Mouse (Mus musculus): ENCODE results near the gene Susd6. TPM values are rescaled to one million over a fixed set of nuclear protein-coding genes. Genes with fewer than 3 reads are reported as not detected.
"Not testable (repeated sequence)": the region's sequence is repeated elsewhere in the genome, so short reads cannot be mapped to it uniquely, and the experiment has no call there.

Susd6 gene
- polyA plus RNA-seq, 1 experiment from 2014 or later: 17.7 TPM

GRCm38 (mm10) chr12:80789276-80789675 is 1.0 kb upstream of the Susd6 start:
- H3K9ac ChIP-seq (ENCODE audit: low read depth, low read length); H3K27ac ChIP-seq (ENCODE audit: low read depth, low read length); H3K9me3 ChIP-seq (ENCODE audit: control insufficient read depth, low read length); H3K4me1 ChIP-seq (replicated peaks; ENCODE audit: control insufficient read depth, insufficient read depth, low read length); ATAC-seq (ENCODE audit: low FRiP score); H3K27me3 ChIP-seq (ENCODE audit: control insufficient read depth, insufficient read depth, low read length); H3K4me3 ChIP-seq (ENCODE audit: low read depth, low read length); H3K36me3 ChIP-seq (ENCODE audit: control insufficient read depth, insufficient read depth, low read length); H3K4me2 ChIP-seq (replicated peaks; ENCODE audit: low read depth, low read length); DNase-seq (ENCODE audit: low spot score): not testable (repeated sequence)
- 81% methylated on average over 4 of the region's 4 CpGs for WGBS

- no peaks in the 10 kb centered on the region for H3K27me3 ChIP-seq (ENCODE audit: control insufficient read depth, insufficient read depth, low read length)
- H3K4me3 ChIP-seq (ENCODE audit: low read depth, low read length): peak overlapping the region; percentile 98
- peak overlapping the region; percentile 70 for H3K4me2 ChIP-seq (replicated peaks; ENCODE audit: low read depth, low read length)
- no peaks in the 10 kb centered on the region for H3K9me3 ChIP-seq (ENCODE audit: control insufficient read depth, low read length)
- H3K36me3 ChIP-seq (ENCODE audit: control insufficient read depth, insufficient read depth, low read length): no peaks in the 10 kb centered on the region
- H3K4me1 ChIP-seq (replicated peaks; ENCODE audit: control insufficient read depth, insufficient read depth, low read length): no peaks in the 10 kb centered on the region
- H3K27ac ChIP-seq (ENCODE audit: low read depth, low read length): peak overlapping the region; percentile 96
- DNase-seq (ENCODE audit: low spot score): no peak
- ATAC-seq (ENCODE audit: low FRiP score): peak; percentile 82
- peak overlapping the region; percentile 89 for H3K9ac ChIP-seq (ENCODE audit: low read depth, low read length)
- WGBS: under 1% methylated on average over 56 of the region's 80 CpGs
These were observed 625 bp downstream of the Susd6 start for GRCm38 (mm10) chr12:80790700-80791570.

GRCm38 (mm10) chr12:80791571-80792444 is 1.5 kb downstream of the Susd6 start:
- Histone ChIP-seq H3K4me2 (replicated peaks; ENCODE audit: low read depth, low read length) (peak overlapping the region; percentile 70), H3K9me3 (ENCODE audit: control insufficient read depth, low read length) (no peaks in the 10 kb centered on the region), H3K27me3 (ENCODE audit: control insufficient read depth, insufficient read depth, low read length) (no peaks in the 10 kb centered on the region), H3K27ac (ENCODE audit: low read depth, low read length) (no peak overlapping the region), H3K9ac (ENCODE audit: low read depth, low read length) (peak overlapping the region; percentile 89), H3K4me1 (replicated peaks; ENCODE audit: control insufficient read depth, insufficient read depth, low read length) (no peaks in the 10 kb centered on the region), H3K4me3 (ENCODE audit: low read depth, low read length) (peak overlapping the region; percentile 98), H3K36me3 (ENCODE audit: control insufficient read depth, insufficient read depth, low read length) (no peaks in the 10 kb centered on the region)
- DNase-seq (ENCODE audit: low spot score): no peak
- no peak for ATAC-seq (ENCODE audit: low FRiP score)
- WGBS: 43% methylated on average over 6 of the region's 6 CpGs

GRCm38 (mm10) chr12:80792867-80793266 is 2.6 kb downstream of the Susd6 start:
- DNase-seq (ENCODE audit: low spot score): no peak
- Histone ChIP-seq H3K9ac (ENCODE audit: low read depth, low read length) (no peak overlapping the region), H3K27ac (ENCODE audit: low read depth, low read length) (no peak overlapping the region), H3K4me1 (replicated peaks; ENCODE audit: control insufficient read depth, insufficient read depth, low read length) (no peaks in the 10 kb centered on the region), H3K4me2 (replicated peaks; ENCODE audit: low read depth, low read length) (no peak overlapping the region), H3K36me3 (ENCODE audit: control insufficient read depth, insufficient read depth, low read length) (no peaks in the 10 kb centered on the region), H3K9me3 (ENCODE audit: control insufficient read depth, low read length) (no peaks in the 10 kb centered on the region), H3K4me3 (ENCODE audit: low read depth, low read length) (no peak overlapping the region), H3K27me3 (ENCODE audit: control insufficient read depth, insufficient read depth, low read length) (no peaks in the 10 kb centered on the region)
- WGBS: 80% methylated on average over 5 of the region's 5 CpGs
- ATAC-seq (ENCODE audit: low FRiP score): no peak

GRCm38 (mm10) chr12:80793535-80793934 is 3.2 kb downstream of the Susd6 start:
- Histone ChIP-seq H3K9ac (ENCODE audit: low read depth, low read length) (no peak overlapping the region), H3K4me2 (replicated peaks; ENCODE audit: low read depth, low read length) (no peak overlapping the region), H3K27me3 (ENCODE audit: control insufficient read depth, insufficient read depth, low read length) (no peaks in the 10 kb centered on the region), H3K36me3 (ENCODE audit: control insufficient read depth, insufficient read depth, low read length) (no peaks in the 10 kb centered on the region), H3K4me3 (ENCODE audit: low read depth, low read length) (no peak overlapping the region), H3K4me1 (replicated peaks; ENCODE audit: control insufficient read depth, insufficient read depth, low read length) (no peaks in the 10 kb centered on the region), H3K9me3 (ENCODE audit: control insufficient read depth, low read length) (no peaks in the 10 kb centered on the region), H3K27ac (ENCODE audit: low read depth, low read length) (no peak overlapping the region)
- WGBS: 82% methylated on average over 1 of the region's 1 CpGs
- ATAC-seq (ENCODE audit: low FRiP score) (no peak), DNase-seq (ENCODE audit: low spot score) (no peak)

- Histone ChIP-seq H3K27ac (ENCODE audit: low read depth, low read length) (no peak overlapping the region), H3K9ac (ENCODE audit: low read depth, low read length) (no peak overlapping the region), H3K9me3 (ENCODE audit: control insufficient read depth, low read length) (no peaks in the 10 kb centered on the region), H3K4me1 (replicated peaks; ENCODE audit: control insufficient read depth, insufficient read depth, low read length) (no peaks in the 10 kb centered on the region), H3K27me3 (ENCODE audit: control insufficient read depth, insufficient read depth, low read length) (no peaks in the 10 kb centered on the region), H3K4me3 (ENCODE audit: low read depth, low read length) (no peak overlapping the region), H3K36me3 (ENCODE audit: control insufficient read depth, insufficient read depth, low read length) (no peaks in the 10 kb centered on the region), H3K4me2 (replicated peaks; ENCODE audit: low read depth, low read length) (no peak overlapping the region)
- ATAC-seq (ENCODE audit: low FRiP score): no peak
- 85% methylated on average over 4 of the region's 4 CpGs for WGBS
- DNase-seq (ENCODE audit: low spot score): no peak
These were observed 4.2 kb downstream of the Susd6 start for GRCm38 (mm10) chr12:80794522-80794921.

- no peak overlapping the region for H3K9ac ChIP-seq (ENCODE audit: low read depth, low read length)
- no peak overlapping the region for H3K4me3 ChIP-seq (ENCODE audit: low read depth, low read length)
- no peaks in the 10 kb centered on the region for H3K4me1 ChIP-seq (replicated peaks; ENCODE audit: control insufficient read depth, insufficient read depth, low read length)
- H3K27me3 ChIP-seq (ENCODE audit: control insufficient read depth, insufficient read depth, low read length): no peaks in the 10 kb centered on the region
- H3K9me3 ChIP-seq (ENCODE audit: control insufficient read depth, low read length): no peaks in the 10 kb centered on the region
- no peaks in the 10 kb centered on the region for H3K36me3 ChIP-seq (ENCODE audit: control insufficient read depth, insufficient read depth, low read length)
- DNase-seq (ENCODE audit: low spot score) (no peak), ATAC-seq (ENCODE audit: low FRiP score) (no peak)
- H3K27ac ChIP-seq (ENCODE audit: low read depth, low read length): no peak overlapping the region
- WGBS: 70% methylated on average over 2 of the region's 2 CpGs
- no peak overlapping the region for H3K4me2 ChIP-seq (replicated peaks; ENCODE audit: low read depth, low read length)
These were observed 4.8 kb downstream of the Susd6 start for GRCm38 (mm10) chr12:80794935-80795785.

GRCm38 (mm10) chr12:80798271-80798670 is 8.0 kb downstream of the Susd6 start:
- Histone ChIP-seq H3K27ac (ENCODE audit: low read depth, low read length) (no peak overlapping the region), H3K27me3 (ENCODE audit: control insufficient read depth, insufficient read depth, low read length) (no peaks in the 10 kb centered on the region), H3K9ac (ENCODE audit: low read depth, low read length) (no peak overlapping the region), H3K4me1 (replicated peaks; ENCODE audit: control insufficient read depth, insufficient read depth, low read length) (no peaks in the 10 kb centered on the region), H3K9me3 (ENCODE audit: control insufficient read depth, low read length) (no peaks in the 10 kb centered on the region), H3K36me3 (ENCODE audit: control insufficient read depth, insufficient read depth, low read length) (no peaks in the 10 kb centered on the region), H3K4me3 (ENCODE audit: low read depth, low read length) (no peak overlapping the region), H3K4me2 (replicated peaks; ENCODE audit: low read depth, low read length) (no peak overlapping the region)
- DNase-seq (ENCODE audit: low spot score) (no peak), ATAC-seq (ENCODE audit: low FRiP score) (no peak)
